Mouse (Mus musculus) spleen, postnatal 0 days (tissue): Measurements from ENCODE around the gene Cela1. TPM values are rescaled to one million over a fixed set of nuclear protein-coding genes. Genes with fewer than 3 reads are reported as not detected.

Experiments
- polyA plus RNA-seq: library from polyadenylated mRNA; unstranded; fragments of >200 nt; fragmentation: Nextera tagmentation; extraction: Ambion mirVana; gene quantifications from 2 replicates; pipeline ENCODE4 v1.2.1, GENCODE M21; 2015

Gene Cela1
- 84.9 and 106 TPM in 2 replicates for polyA plus RNA-seq

DNA sequence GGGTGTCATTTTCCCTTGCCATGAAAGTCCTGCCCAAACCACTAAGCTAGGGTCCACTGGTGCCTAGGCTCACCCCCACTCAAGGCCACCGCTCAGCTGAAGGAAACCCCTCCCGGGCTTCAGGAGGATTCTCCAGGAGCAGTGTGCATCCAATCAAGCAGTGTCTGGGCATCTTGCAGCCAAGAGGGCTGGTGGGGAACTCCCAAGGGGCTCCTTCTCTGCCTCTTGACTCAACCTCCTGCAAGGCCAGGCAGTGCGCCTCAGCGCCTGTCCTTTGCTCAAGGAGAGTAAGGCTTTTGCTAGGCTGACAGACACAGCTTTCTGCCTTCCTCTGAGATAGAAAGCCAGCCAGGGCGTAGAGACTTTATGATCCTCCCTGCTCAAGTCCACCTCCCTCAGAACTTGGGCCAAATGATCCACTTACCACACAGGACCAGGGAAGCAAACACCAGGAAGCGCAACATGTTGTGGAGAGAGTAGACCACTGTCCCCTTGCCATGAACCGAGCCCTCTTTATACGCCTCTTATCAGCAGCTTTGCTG is at the start of gene Cela1:
Gene Cela1 (minus strand): TSS at position 492 of the 542 bp plus-strand sequence.

GRCm38 (mm10) chr15:100729281-100729985 is 41.7 kb upstream of the Cela1 start, which contains the start of gene Galnt6:
TSS of gene Galnt6 (minus strand) at chr15:100729376.

DNA sequence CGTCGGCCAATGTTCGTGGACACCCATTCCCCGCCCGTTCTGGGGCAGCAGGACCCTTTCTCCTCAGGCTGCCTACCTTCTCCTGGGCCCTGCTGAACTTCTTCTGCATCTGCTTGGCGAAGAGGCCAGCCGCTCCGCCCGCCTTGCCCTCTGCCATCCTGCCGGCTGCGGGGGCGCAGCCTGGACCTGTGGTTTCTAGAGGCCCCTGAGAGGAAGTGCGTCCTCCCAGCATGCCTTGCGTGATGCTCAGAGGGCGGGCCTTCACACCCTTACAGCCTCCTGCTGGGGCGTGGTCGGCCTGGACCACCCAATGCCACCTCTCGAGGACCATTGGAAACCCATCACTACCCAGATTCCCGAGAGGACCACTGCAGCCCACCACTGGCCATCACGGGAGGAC is 18.4 kb downstream of the Cela1 start, which contains the start of gene Bin2:
Gene Bin2 (minus strand): TSS at position 217 of the 400 bp plus-strand sequence.

DNA sequence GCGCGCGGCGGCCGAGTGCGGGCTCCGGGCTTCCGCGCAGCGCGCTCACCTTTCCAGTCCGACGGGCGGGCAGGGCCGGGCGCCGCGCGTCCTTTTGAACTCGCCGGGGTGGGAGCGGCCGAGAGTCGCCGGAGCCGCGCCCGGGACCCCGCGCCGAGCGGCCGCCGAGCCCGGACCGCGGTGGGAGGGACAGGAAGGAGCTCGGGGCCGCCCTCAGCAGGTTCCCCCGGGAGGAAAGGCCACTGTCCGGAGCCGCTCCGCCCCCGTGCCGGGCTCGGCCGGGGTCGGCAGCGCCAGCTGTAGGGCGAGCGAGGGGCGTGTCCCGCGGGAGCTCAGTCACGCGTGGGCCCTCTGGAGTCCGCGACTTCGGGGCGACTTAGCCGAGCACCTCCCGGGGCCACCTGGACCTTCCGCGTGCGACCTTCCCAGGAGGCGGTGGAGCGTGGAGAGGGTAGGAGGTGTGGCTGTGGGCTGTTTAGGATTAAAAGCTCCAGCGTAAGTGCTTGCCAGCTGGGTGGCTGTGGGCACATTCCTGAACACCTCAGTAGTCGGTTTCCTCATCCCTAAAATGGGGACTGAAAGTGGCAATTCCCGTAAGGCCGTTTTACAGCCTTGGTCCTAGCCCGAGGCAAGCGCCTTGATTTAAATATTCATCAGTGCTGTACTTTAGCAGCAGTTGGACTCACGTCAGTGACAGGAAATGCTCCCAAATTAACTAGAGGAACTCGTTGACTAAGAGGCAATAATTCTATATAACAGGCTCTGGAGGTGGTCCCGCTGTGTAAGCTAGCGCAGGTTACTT is 50.8 kb downstream of the Cela1 start, which contains the start of gene Smagp:
Gene Smagp (minus strand): TSS at position 241 of the 802 bp plus-strand sequence.

Other genes with a start within 250 kb of the Cela1 start
- 10.5 and 11.1 TPM in 2 replicates for gene Letmd1, start 218.9 kb downstream of the Cela1 start, polyA plus RNA-seq
- gene Csrnp2, start 192.4 kb downstream of the Cela1 start, polyA plus RNA-seq, result 1.6 and 1.7 TPM in 2 replicates
- gene Tfcp2, start 135.9 kb downstream of the Cela1 start, polyA plus RNA-seq, result 8.3 and 9.8 TPM in 2 replicates
- 2.7 and 3.5 TPM in 2 replicates for gene Pou6f1, start 87.9 kb downstream of the Cela1 start, polyA plus RNA-seq
- gene Dazap2, start 72.6 kb downstream of the Cela1 start, polyA plus RNA-seq, result 239 and 249 TPM in 2 replicates
- gene Smagp, start 51.0 kb downstream of the Cela1 start, polyA plus RNA-seq, result 9.4 and 13.4 TPM in 2 replicates
- 18.3 and 24.0 TPM in 2 replicates for gene Bin2, start 18.4 kb downstream of the Cela1 start, polyA plus RNA-seq
- gene Galnt6, start 41.5 kb upstream of the Cela1 start, polyA plus RNA-seq, result 1.9 and 2.9 TPM in 2 replicates
- gene Slc4a8, start 73.8 kb upstream of the Cela1 start, polyA plus RNA-seq, result 1.2 and 1.4 TPM in 2 replicates
- 3.5 and 4.2 TPM in 2 replicates for gene Scn8a, start 181.9 kb upstream of the Cela1 start, polyA plus RNA-seq